Mouse (Mus musculus): Measurements from ENCODE around the gene Hmgn2.

DNA sequence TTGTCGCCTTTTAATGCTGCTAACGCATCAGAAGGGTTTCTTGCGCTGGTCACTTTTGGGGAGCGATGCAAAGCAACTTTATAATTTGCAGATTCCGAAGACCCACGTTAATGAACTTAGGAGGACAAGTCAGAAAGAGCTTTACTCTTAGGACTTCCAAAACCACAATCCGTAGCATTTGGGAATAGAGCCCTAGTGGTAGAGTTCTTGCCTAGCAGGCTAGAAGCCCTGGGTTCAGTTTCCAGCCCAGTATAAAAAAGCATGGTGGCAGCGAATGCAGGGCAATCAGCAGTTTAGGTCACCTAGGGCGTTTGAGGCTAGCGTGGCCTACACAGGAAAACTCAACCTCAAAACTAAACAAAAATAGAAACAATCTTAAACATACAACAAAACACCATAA is 33.3 kb upstream of the Hmgn2 start:
- no peak for TF ChIP-seq CTCF (IDR thresholded peaks at IDR 0.05; ENCODE audit: control insufficient read depth, insufficient read depth, low read length)
- TF ChIP-seq POLR2A (IDR thresholded peaks at IDR 0.05; ENCODE audit: borderline replicate concordance, control insufficient read depth, low read depth, low read length) = no peak
